Mouse (Mus musculus): Measurements from ENCODE around the gene Lcn9.

Lcn9 gene

DNA sequence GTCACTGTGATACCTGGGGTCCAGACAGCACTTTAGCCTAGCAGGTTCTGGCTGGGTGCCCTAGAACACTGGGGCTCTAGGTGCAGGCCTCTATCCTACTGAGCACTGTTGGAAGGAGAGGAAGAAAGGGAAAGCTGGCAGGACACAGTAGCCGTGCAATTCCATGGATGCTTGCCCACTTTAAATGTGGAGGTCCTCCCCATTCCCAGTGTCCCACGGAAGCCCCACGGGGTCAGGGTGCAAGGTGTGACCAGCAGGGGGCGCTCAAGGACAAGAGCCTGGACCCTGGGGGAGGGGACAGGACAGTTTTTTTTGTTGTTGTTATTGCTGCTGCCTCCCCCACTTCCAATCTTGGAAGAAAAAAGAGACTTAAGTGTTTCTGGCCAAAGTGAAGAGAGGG is 27.4 kb downstream of the Lcn9 start:
- DNase-seq = peak; percentile 59

DNA sequence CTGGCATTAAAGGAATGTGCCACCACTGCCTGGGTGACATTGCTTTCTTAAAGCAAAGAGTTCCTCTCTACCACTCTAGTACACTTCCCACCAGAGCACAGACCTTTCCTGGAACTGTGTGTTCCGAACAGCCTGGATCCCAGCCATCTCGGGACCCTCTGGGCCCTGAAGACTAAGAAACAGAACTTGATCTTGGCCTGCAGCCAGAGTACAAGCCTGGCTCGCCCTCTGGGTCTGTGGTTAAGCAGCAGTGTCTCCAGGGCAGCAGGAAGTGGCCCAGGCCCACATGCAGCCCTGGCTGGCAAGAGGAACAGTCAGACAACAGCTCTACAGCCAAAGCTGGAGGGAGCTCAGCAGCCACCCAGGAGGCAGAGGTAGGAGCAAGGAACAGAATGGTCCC is 29.7 kb downstream of the Lcn9 start:
- peak; percentile 56 for DNase-seq

DNA sequence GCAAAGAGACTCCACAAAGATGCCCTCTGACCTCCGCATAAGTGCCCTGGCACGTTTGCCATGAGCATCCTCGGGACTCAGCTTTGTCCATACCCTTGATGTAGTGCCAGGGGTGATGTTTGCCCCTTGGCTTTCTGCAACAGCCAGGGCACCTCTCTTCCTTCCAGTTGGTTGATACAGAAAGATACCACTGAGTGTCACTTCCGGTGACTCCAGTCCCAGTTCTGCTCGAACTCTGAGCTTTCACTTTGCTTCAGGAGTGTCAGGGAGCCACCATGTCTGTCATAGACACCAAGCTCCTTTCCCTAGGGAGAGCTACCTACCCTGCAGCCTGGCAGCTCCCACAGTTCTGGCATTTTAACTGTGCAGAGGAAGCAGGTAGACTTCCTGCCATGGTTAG is 31.0 kb downstream of the Lcn9 start:
- no peak for DNase-seq

DNA sequence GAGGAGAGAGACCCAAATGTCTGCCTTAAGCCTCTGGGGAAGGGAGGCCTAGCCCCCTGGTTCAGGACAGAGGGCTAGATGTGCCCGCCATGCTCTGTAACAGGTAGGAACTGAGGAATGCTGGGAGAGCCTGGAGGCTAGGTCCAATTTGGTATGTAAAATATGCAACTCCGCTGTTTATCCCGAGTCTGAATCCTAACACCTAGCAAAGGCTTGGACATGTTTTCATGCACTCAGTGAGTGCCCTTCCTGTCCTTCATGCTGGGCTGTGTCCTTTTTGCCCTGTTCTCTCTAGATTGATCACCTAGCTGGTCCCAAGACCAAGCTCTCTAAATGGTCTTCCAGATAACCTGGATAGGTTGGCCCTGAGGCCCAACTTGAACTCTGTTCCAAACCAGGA is 36.9 kb downstream of the Lcn9 start:
- DNase-seq = no peak

DNA sequence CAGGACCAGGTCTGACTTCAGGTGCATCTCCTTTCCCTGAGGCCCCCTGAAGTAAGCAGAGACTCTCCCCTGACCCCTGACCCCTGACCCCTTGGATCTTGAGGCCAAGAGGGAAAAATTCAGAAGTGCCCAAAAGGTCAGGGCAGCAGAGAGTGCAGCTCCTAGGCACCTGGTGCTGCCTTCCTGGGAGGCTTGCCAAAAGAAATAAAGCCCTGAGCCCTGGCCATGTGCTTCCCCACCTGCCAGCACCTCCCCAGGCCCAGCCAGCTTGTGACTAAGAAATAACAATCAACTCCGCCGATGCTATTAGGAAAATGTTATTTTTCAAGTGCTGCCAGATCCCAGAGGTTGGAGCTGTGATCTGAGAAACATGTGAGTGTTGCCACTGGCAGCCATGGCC is 39.1 kb downstream of the Lcn9 start:
- DNase-seq = no peak

DNA sequence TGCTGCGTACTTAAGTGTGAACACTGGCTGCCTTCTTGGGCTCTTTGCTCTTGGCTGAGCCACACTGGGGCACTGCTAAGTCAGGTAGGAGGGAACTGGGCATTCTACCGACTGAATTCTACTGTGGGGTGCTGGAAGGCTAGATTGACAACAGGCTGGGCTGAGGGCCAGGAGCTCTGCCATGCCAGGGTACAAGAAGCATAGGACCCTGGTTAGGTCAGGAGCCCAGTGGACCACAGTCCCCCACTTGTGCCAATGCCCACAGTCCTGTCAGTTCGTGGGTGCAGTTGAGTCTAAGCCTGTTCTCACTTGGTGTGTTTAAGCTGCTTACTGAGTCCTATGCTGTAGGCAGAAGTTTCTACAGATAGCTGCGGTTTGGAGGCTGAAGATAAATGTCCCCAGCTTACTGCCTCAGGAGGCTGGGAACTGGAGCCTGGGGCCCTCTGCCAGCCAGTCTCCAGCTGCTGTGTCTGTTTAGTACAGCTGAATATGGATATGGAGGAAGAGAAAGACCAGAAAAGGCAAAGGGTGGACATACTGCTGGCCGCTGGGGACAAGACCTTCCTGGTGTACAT is 39.8 kb downstream of the Lcn9 start:
- DNase-seq = no peak

DNA sequence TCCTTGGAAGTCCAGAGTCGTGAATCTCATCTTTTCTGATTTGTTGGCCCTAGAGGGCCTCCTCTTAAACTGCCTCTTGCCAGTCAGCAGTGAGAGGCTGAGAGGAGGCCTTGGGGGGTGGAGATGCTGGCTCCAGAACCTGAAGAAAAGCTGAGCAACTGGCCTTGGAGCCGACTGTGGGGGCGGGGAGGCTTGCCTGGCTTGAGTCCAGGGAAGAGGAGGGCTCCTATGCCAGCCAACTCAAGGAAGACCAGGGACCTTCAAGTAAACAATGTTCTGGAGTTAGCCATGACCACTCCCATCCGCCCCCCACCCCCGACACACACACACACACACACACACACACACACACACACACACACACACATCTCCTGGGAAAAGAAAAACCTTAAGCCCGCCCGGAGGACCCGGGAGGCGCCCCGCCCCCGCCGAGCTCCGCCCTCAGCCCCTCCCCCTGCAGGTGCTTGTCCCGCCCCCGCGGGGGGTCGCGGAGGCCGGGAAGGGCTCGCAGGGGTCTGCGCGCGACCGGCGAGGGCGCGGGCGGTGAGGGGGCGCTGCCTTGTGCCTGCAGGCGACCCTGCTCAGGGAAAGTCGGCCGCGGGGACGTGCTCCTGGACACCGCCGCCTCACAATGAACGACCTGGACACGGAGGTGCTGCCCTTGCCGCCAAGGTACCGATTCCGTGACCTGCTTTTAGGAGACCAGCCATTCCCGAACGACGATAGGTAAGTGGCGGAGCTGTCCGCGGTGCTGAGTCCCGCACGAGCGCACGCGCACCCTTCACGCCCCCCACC is 40.6 kb downstream of the Lcn9 start, which contains the start of gene Kcnt1:
TSS of gene Kcnt1 (plus strand) at position 398 of the 795 bp plus-strand sequence.
- DNase-seq = peak; percentile 68

DNA sequence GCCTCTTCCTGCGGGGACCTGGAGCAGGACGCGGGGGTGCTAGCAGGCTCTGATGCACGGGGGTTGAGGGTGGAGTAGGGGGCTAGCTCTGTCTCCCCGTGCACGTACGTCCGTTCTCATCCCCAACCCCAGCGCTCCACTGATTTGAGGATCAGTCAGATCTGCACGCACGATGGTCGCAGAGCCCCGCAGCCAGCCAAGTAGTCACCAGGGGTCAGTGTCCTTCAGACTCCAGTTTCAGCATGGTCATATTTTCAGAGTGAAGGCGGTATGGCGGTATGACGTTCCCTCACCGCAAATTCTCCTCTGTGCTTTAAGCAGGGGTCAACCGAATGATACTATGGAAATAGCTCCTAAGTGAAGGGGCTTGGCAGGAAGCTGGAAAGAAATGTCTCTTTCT is 41.3 kb downstream of the Lcn9 start:
- DNase-seq = no peak

DNA sequence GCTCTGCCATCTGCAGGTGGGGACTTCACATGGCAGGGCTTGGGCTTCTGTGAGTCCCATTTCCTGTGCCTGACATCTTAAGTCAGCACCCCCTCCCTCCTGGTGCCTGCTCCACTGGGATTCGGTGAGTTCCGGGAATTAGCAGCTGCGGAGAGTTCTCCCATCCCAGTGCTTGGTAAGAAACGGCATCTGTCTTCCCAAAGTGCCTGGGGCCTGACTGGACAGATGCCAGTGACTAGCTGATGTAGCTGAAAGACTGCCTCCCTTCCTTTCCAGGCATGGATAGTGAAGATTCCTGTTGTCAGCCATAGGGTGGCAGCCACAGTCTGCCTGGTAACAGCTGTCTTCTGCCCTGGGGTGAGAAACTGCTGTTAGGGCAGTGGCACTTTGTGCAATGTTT is 42.5 kb downstream of the Lcn9 start:
- peak; percentile 75 for DNase-seq

DNA sequence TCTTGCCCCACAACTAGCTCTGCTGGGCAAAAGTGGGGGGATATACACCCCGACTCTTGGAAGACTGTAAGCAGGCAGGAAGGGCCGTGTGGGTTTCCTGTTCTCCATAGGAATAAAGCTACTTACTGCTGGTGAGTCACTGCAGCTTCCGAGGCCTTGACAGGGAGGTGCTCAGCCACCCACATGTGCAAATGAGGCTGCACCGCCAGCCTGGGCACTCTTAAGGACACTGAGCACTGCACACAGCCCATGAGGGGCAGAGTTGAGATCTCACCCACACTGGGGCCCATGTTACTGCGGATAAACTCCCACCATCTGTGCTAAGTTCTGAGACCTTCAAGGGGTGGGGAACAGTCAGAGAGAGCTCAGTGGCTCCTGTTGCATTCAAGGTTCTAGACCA is 43.7 kb downstream of the Lcn9 start:
- DNase-seq = no peak

Data from right cerebral cortex, postnatal 14 days (tissue).